Mouse (Mus musculus): ENCODE results near the gene Jazf1. TPM values are rescaled to one million over a fixed set of nuclear protein-coding genes. Genes with fewer than 3 reads are reported as not detected.

Jazf1 gene
- total and polyA plus RNA-seq, 3 experiments: not detected

DNA sequence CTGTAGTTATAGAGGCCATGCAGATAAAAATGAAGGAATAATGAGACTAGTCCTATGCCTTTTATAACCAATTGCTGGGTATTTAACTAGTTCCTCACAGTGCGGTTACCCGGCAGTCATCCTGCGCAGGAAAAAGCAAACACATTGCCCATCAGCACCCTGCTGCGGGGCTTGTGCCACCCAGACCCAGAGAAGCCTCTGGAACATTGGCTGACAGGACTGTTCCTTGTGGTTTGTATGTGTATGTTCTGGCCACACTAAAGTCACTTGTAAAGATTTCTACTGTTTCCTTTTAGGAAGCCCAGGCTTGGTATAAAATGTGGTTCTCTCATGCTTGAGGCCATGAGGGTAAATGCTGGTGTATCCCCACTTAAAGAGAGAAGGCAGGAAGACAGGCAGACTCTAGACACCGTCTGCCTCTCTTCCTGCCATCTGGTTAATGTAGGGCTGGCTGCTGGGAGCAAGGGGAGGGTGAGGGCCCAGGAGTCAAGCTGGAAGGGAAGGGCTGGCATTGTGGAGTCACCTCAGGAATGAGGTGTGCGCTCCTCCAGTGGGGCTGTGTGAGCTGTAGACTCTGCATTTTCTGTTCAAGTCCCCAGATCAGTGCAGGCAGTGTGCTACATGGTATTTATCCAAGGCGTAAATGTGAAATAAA lies 116.4 kb downstream of the Jazf1 start:
- Histone ChIP-seq H3K27ac (ENCODE audit: control insufficient read depth, low read depth, low read length) (no peak overlapping the region), H3K36me3 (ENCODE audit: control insufficient read depth in 1 of 2, insufficient read depth in 2 of 2, low read length in 2 of 2) (no peaks in the 10 kb centered on the region), H3K4me1 (ENCODE audit: control insufficient read depth in 1 of 2, insufficient read depth in 2 of 2, low read length in 2 of 2) (no peaks in the 10 kb centered on the region), H3K9ac (ENCODE audit: control insufficient read depth, low read depth, low read length, poor library complexity, severe bottlenecking) (no peak overlapping the region), H3K79me2 (ENCODE audit: control insufficient read depth, insufficient read depth, low read length, poor library complexity) (no peaks in the 10 kb centered on the region), H3K9me3 (replicated peaks; ENCODE audit: insufficient read depth, low read length) (no peaks in the 10 kb centered on the region), H3K4me3 (ENCODE audit: control insufficient read depth in 1 of 2, insufficient read depth in 1 of 2, low read depth in 2 of 2, low read length in 2 of 2) (no peak overlapping the region), H3K27me3 (ENCODE audit: control insufficient read depth in 1 of 2, insufficient read depth in 2 of 2, low read length in 2 of 2) (no peaks in the 10 kb centered on the region)
- DNase-seq (ENCODE audit: low read depth, low spot score): no peak
- TF ChIP-seq POLR2AphosphoS2 (IDR thresholded peaks at IDR 0.05; ENCODE audit: low read length) (no peak), SMC3 (IDR thresholded peaks at IDR 0.05; ENCODE audit: low read depth, low read length) (no peak), NELFE (IDR thresholded peaks at IDR 0.05; ENCODE audit: low read depth, low read length) (no peak), USF2 (IDR thresholded peaks at IDR 0.05; ENCODE audit: borderline replicate concordance in 1 of 2, insufficient read depth in 1 of 2, low read depth in 1 of 2, low read length in 2 of 2) (no peak), RAD21 (IDR thresholded peaks at IDR 0.05; ENCODE audit: low read depth, low read length) (no peak), ZKSCAN1 (IDR thresholded peaks at IDR 0.05; ENCODE audit: low read depth, low read length) (no peak), TAL1 (IDR thresholded peaks at IDR 0.05; ENCODE audit: low read length) (no peak), MYB (IDR thresholded peaks at IDR 0.05; ENCODE audit: low read depth, low read length) (no peak), UBTF (IDR thresholded peaks at IDR 0.05; ENCODE audit: borderline replicate concordance, insufficient read depth, low read depth, low read length) (no peak), BHLHE40 (IDR thresholded peaks at IDR 0.05; ENCODE audit: borderline replicate concordance, low read depth, low read length) (no peak), TCF12 (IDR thresholded peaks at IDR 0.05; ENCODE audit: low read depth, low read length) (no peak), CTCF (IDR thresholded peaks at IDR 0.05 in 2 of 3, conservative IDR thresholded peaks at IDR 0.05 in 1 of 3; ENCODE audit: control insufficient read depth in 1 of 3, insufficient read depth in 1 of 3, low read depth in 2 of 3, low read length in 3 of 3, poor library complexity in 1 of 3, severe bottlenecking in 1 of 3) (no peak), KAT2A (conservative IDR thresholded peaks at IDR 0.05; ENCODE audit: low read depth, low read length) (no peak), USF1 (IDR thresholded peaks at IDR 0.05; ENCODE audit: low read depth, low read length) (no peak), SIN3A (IDR thresholded peaks at IDR 0.05; ENCODE audit: low read length) (no peak), RCOR1 (IDR thresholded peaks at IDR 0.05; ENCODE audit: low read depth, low read length) (no peak), MAFK (IDR thresholded peaks at IDR 0.05; ENCODE audit: borderline replicate concordance, low read depth, low read length) (no peak)

DNA sequence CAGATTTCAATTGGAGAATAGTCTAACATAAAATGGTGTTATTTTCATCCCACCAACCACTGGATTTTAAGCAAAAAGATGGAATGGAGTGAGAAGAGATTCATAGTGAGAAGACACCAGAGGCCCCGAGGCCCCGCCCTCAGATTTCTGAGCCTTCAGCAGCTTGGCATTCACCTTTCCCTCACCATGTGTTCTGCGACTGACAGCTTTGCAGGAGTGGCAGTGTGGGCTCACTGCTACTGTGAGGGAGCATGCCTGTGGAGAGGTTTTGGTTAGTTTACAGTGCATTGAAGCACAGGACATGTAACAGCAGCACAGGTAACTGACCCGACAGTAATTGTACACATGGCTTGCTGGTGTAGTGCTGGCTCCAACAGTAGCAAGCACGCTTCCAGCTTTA lies 118.1 kb downstream of the Jazf1 start:
- TF ChIP-seq NELFE (IDR thresholded peaks at IDR 0.05; ENCODE audit: low read depth, low read length): no peak
- no peak for TF ChIP-seq RCOR1 (IDR thresholded peaks at IDR 0.05; ENCODE audit: low read depth, low read length)
- no peak for TF ChIP-seq MAFK (IDR thresholded peaks at IDR 0.05; ENCODE audit: borderline replicate concordance, low read depth, low read length)
- no peak for TF ChIP-seq BHLHE40 (IDR thresholded peaks at IDR 0.05; ENCODE audit: borderline replicate concordance, low read depth, low read length)
- TF ChIP-seq GABPA (IDR thresholded peaks at IDR 0.05; ENCODE audit: low read depth, low read length): no peak
- no peak for TF ChIP-seq POLR2AphosphoS2 (IDR thresholded peaks at IDR 0.05; ENCODE audit: low read length)
- TF ChIP-seq ZMIZ1 (IDR thresholded peaks at IDR 0.05; ENCODE audit: low read depth, low read length): no peak
- TF ChIP-seq SMC3 (IDR thresholded peaks at IDR 0.05; ENCODE audit: low read depth, low read length): no peak
- no peak for TF ChIP-seq EP300 (IDR thresholded peaks at IDR 0.05; ENCODE audit: low read depth in 1 of 2, low read length in 2 of 2)
- no peak for TF ChIP-seq CTCF (IDR thresholded peaks at IDR 0.05 in 2 of 3, conservative IDR thresholded peaks at IDR 0.05 in 1 of 3; ENCODE audit: control insufficient read depth in 1 of 3, insufficient read depth in 1 of 3, low read depth in 2 of 3, low read length in 3 of 3, poor library complexity in 1 of 3, severe bottlenecking in 1 of 3)
- TF ChIP-seq JUND (IDR thresholded peaks at IDR 0.05; ENCODE audit: low read depth, low read length): no peak
- no peak for TF ChIP-seq TBP (IDR thresholded peaks at IDR 0.05; ENCODE audit: low read depth, low read length)
- TF ChIP-seq CHD1 (IDR thresholded peaks at IDR 0.05; ENCODE audit: low read depth, low read length): no peak
- TF ChIP-seq POLR2AphosphoS5 (IDR thresholded peaks at IDR 0.05; ENCODE audit: borderline replicate concordance, low read depth, low read length): no peak
- TF ChIP-seq MYB (IDR thresholded peaks at IDR 0.05; ENCODE audit: low read depth, low read length): no peak
- TF ChIP-seq CHD2 (IDR thresholded peaks at IDR 0.05; ENCODE audit: low read length): no peak
- TF ChIP-seq NRF1 (IDR thresholded peaks at IDR 0.05; ENCODE audit: insufficient read depth, low read depth, low read length, poor library complexity, severe bottlenecking): no peak
- no peak for TF ChIP-seq HCFC1 (IDR thresholded peaks at IDR 0.05; ENCODE audit: low read depth, low read length)
- Histone ChIP-seq H3K27ac (ENCODE audit: control insufficient read depth, low read depth, low read length) (no peak overlapping the region), H3K36me3 (ENCODE audit: control insufficient read depth in 1 of 2, insufficient read depth in 2 of 2, low read length in 2 of 2) (no peaks in the 10 kb centered on the region), H3K9me3 (replicated peaks; ENCODE audit: insufficient read depth, low read length) (no peaks in the 10 kb centered on the region), H3K4me1 (ENCODE audit: control insufficient read depth in 1 of 2, insufficient read depth in 2 of 2, low read length in 2 of 2) (no peaks in the 10 kb centered on the region), H3K9ac (ENCODE audit: control insufficient read depth, low read depth, low read length, poor library complexity, severe bottlenecking) (no peak overlapping the region), H3K79me2 (ENCODE audit: control insufficient read depth, insufficient read depth, low read length, poor library complexity) (no peaks in the 10 kb centered on the region), H3K27me3 (ENCODE audit: control insufficient read depth in 1 of 2, insufficient read depth in 2 of 2, low read length in 2 of 2) (no peaks in the 10 kb centered on the region), H3K4me3 (ENCODE audit: control insufficient read depth in 1 of 2, insufficient read depth in 1 of 2, low read depth in 2 of 2, low read length in 2 of 2) (no peak overlapping the region)
- DNase-seq (ENCODE audit: low read depth, low spot score): no peak
